Comparison of ENCODE assay signal across 13 mouse cellular contexts in genomic region chr3:140085385-140085784, GRCm38 (mm10).
"Had no signal": no experiment of that assay in that cellular context is flagged by ENCODE, and none has a peak within 500 bp of the region (broad histone marks: within the 10 kb centered on the region; RNA-seq: fewer than 3 reads in every experiment).

No protein-coding gene starts in this region.

- DNase-seq: liver, embryonic 13.5 days; liver, postnatal 0 days; lung, adult 2 months; lung, postnatal 14 days; lung, postnatal 36 days; midbrain, embryonic 14.5 days; retina, postnatal 1 day; right cerebral cortex, postnatal 14 days; right cerebral cortex, postnatal 4 days; spleen, adult 18-20 months; thymus, adult 2 months; thymus, postnatal 25 days; thymus, postnatal 4 days had no signal
